Mouse (Mus musculus) layer of hippocampus, postnatal 36 days (tissue): ENCODE results near the gene B4galnt1. TPM values are rescaled to one million over a fixed set of nuclear protein-coding genes. Genes with fewer than 3 reads are reported as not detected.

Source experiments
- DNase-seq, 2 experiments: peaks; one replicate each; pipeline ENCODE4 v3.0.0; 2022
- total RNA-seq, 2 experiments: library from RNA; stranded (reverse); gene quantifications; 2 replicates each; pipeline ENCODE4 v1.2.3; 2021

B4galnt1 gene
- total RNA-seq, 2 experiments from 2014 or later = 115 to 123 TPM

GRCm38 (mm10) chr10:127170837-127171272 is 5.8 kb downstream of the B4galnt1 start:
- peak; percentile 57 to 74 for DNase-seq

- DNase-seq = no peak
Observed at GRCm38 (mm10) chr10:127171631-127172200, 6.7 kb downstream of the B4galnt1 start.

DNA sequence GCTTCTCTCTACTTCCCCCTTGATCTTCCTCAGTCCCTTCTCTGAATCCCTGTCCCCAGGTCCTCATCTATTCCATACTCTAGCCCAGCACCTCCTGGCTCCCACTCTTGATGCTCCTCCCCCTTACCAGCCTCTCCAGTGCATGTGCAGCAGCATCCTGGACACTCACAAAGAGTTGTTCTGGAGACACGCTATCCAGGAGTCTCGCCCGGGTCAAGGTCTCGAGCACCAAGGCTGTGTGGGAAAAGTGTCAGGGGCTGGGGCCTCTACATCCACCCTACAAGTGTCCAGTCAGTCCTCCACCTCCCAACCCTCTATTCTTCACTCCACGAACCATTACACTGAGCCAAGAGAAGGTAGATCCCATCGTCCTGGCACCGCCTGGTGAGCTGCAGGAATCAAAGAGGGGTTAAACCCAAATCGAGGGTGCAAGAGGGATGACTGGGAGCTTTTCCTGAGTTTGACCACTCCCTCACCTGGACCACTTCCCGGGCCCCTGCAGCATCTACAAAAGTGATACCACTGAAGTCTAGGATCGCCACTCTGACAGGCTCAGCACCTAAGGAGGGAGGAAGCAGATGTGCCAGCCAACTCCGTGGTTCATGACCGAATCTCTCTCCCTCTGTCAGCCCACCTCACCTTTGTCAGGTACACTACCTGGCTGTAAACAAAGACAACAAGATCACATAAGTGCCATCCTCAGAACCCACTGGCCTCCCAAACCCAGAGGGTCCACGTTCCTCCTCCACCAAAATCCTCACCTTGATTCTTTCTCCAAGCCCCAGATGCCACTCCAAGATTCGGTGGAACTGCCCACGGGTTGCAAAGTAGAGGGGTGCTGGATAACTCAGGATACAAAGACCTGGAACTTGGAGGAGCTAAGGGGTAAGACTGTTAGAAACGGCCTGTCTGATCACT is 8.4 kb downstream of the B4galnt1 start:
- peak in 1 of 2 experiments; percentile 1 for DNase-seq

GRCm38 (mm10) chr10:127174170-127174569 is 9.1 kb downstream of the B4galnt1 start:
- DNase-seq = peak in 1 of 2 experiments; percentile 1

DNA sequence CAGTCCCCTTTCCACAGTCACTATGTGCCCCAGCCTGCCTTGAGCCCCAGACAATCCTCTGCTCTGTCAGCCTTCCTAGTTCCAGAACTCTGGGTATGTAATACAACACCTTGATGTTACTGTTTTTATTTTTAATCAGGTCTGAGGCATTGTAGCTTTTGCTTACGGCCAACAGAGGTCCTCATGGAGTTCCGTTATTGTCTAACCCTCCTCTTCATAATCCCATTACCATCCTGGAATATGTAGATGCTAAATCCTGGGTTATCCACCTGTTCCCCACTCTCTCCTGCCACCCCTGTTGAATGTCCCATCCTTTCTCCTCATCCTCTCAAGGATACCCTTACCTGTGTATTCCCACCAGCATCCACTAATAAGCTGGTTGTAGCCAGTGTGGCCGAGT is 11.2 kb downstream of the B4galnt1 start:
- DNase-seq = no peak

- DNase-seq = no peak
Observed at GRCm38 (mm10) chr10:127176756-127177155, 11.7 kb downstream of the B4galnt1 start.

DNA sequence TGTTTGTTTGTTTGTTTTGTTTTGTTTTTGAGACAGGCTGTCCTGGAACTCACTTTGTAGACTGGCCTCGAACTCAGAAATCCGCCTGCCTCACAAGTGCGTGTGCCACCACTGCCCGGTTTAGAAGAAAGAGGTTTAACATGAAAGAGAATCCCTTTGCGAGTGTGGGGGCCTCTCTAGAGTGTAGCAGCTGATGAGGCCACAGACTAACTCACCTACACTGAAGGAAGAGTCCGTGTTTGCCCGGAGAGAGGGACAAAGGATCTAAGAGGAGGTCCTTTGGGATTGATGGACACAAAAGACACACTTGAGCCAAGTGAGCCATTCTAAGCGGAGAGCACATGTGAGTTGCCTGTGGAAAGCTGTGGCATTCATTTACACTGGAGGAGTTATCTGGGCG is 12.2 kb downstream of the B4galnt1 start:
- DNase-seq = peak in 1 of 2 experiments; percentile 3

- peak; percentile 76 to 79 for DNase-seq
Observed at GRCm38 (mm10) chr10:127177719-127178118, 12.7 kb downstream of the B4galnt1 start.

- DNase-seq = peak; percentile 9 to 31
Observed at GRCm38 (mm10) chr10:127178286-127179027, 13.4 kb downstream of the B4galnt1 start.

- peak; percentile 11 to 70 for DNase-seq
Observed at GRCm38 (mm10) chr10:127179871-127180694, 15.1 kb downstream of the B4galnt1 start, which contains the start of gene Slc26a10. TSS of gene Slc26a10 (minus strand) at chr10:127180645.

DNA sequence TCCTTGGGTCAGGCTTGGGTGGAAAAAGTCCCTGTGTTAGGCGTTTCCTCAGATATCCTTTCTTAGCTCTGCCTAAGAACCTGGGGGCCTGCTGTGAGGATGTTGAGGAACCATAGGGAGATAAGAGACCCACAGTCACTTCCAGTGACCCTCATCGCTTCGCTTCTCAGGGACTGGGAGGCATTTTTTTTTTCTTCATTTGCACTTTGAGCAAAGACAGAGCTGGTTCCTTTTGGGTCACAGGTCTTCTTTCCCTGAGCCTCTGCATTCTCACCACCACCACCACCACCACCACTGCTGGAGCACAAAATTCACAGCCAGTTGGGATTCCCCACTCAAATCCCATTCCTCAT is 15.6 kb downstream of the B4galnt1 start:
- no peak for DNase-seq

DNA sequence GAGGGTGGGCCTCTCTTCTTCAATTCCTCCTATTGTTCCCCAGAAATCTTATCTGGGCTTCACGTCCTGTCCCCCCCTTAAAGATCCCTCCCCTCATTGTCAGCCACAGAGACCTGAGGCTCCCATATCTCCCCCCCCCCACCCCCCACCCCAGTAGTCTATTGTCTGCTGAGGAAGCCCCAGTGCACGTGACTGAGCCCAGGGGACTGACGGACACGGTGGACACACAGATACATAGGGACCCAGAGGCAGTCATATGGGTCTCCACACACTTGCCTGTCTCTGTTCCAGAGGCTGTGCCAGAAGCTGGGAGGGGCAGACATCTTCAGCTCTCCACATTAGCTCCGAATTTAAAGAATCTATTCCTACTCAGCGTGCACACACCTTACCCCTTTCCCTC is 16.5 kb downstream of the B4galnt1 start:
- no peak for DNase-seq

- no peak for DNase-seq
Observed at GRCm38 (mm10) chr10:127182624-127183023, 17.6 kb downstream of the B4galnt1 start.

- DNase-seq = no peak
Observed at GRCm38 (mm10) chr10:127183759-127184158, 18.7 kb downstream of the B4galnt1 start.

- no peak for DNase-seq
Observed at GRCm38 (mm10) chr10:127185101-127185500, 20.1 kb downstream of the B4galnt1 start.

GRCm38 (mm10) chr10:127185506-127185905 is 20.5 kb downstream of the B4galnt1 start:
- DNase-seq = no peak

- no peak for DNase-seq
Observed at GRCm38 (mm10) chr10:127186451-127186850, 21.4 kb downstream of the B4galnt1 start.

GRCm38 (mm10) chr10:127187371-127188078 is 22.5 kb downstream of the B4galnt1 start:
- peak; percentile 83 to 84 for DNase-seq

DNA sequence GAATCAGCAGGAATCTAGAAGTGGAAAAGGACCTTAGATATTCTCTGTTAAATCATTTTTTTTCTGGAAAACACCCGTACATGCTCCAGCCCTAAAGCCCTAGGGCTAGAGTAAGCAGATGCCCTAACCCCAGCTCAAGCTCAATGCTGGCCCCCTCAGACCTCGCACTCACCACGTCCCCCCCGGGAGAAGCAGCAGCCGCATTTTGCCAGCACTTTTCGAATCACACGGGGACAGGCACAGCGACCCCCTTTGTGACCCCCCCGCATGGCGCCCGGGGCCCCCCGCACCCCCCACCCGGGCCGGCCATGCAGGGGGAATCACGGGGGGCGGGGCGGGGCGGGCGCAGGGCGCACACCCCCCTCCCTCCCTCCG is 23.0 kb downstream of the B4galnt1 start:
- DNase-seq = no peak

- peak; percentile 62 to 71 for DNase-seq
Observed at GRCm38 (mm10) chr10:127188465-127189115, 23.6 kb downstream of the B4galnt1 start.

DNA sequence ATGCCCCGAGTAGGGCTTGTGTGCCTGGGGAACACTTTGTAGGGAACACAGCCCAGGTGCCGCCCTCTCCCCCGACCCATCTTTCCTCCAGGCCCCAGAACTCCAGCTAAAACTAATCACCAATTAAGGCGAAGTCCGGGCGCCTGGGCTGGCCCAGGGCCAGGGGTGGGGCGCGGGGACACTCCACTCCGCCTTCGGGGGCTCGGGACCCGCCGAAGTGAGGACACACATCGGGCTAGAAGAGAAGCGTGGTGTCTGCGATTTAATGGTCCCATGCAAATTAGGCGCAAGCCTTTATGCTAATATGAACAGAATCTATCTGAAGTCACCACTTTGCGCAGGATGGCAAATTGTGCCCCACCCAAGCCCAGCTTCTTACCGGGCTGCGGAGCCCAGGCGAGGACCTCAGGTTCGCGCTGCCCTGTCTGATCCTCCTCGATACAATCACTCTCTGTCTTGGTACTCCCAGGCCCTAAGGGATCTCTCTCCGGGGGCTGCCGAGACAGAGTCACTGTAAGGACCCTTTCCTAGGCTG is 24.2 kb downstream of the B4galnt1 start:
- no peak for DNase-seq
